Mouse (Mus musculus): ENCODE measurements around the gene Slc29a2. TPM values are rescaled to one million over a fixed set of nuclear protein-coding genes. Genes with fewer than 3 reads are reported as not detected.

The Slc29a2 gene
- polyA plus RNA-seq, 1 experiment from 2014 or later: 1.7 TPM

DNA sequence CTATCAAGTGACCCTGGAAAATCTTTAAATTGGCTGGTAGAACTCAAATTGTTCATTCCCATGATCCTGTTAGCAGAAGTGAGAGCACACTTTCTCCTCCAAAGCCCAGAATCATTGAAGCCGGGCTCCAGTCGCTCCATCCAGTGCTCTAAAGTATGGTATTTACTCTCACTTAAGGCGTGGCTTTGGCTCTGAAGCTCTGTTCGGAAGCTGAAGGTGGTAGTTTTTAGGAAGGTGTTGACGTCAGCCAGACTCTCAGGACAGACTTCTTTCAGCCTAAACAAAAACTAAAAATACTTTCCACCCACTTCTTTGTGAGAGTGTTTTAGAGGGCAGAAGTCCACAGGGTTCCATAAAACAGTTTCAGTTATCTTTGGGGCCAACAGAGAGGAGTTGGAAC, 49.9 kb downstream of the Slc29a2 start:
- Histone ChIP-seq H3K27ac (replicated peaks) (no peak overlapping the region), H3K4me3 (ENCODE audit: low read depth, low read length) (no peak overlapping the region), H3K27me3 (ENCODE audit: control insufficient read depth, insufficient read depth, low read length) (no peaks in the 10 kb centered on the region; the same call in 1 of the 2 replicates), H3K9ac (ENCODE audit: low read length) (no peak overlapping the region), H3K9me3 (ENCODE audit: control insufficient read depth, low read length) (no peaks in the 10 kb centered on the region), H3K4me1 (replicated peaks; ENCODE audit: control insufficient read depth, insufficient read depth) (peaks cover 3% of the 10 kb centered on the region; the same call in 1 of the 2 replicates), H3K36me3 (ENCODE audit: control insufficient read depth, insufficient read depth, low read length) (no peaks in the 10 kb centered on the region), H3K4me2 (replicated peaks; ENCODE audit: low read depth) (no peak overlapping the region)
- no peak for DNase-seq (ENCODE audit: low spot score)
- ATAC-seq (ENCODE audit: low FRiP score, low TSS enrichment): no peak
- TF ChIP-seq CTCF (IDR thresholded peaks at IDR 0.05; ENCODE audit: low read depth): no peak
- TF ChIP-seq EP300 (optimal IDR thresholded peaks at IDR 0.05): no peak
- 22% methylated on average over 5 of the region's 5 CpGs for WGBS

- H3K4me2 ChIP-seq (replicated peaks; ENCODE audit: low read depth): no peak overlapping the region
- WGBS: 90% methylated on average over 1 of the region's 1 CpGs
- H3K9ac ChIP-seq (ENCODE audit: low read length): no peak overlapping the region
- TF ChIP-seq CTCF (IDR thresholded peaks at IDR 0.05; ENCODE audit: low read depth): peak; percentile 46
- TF ChIP-seq EP300 (optimal IDR thresholded peaks at IDR 0.05): no peak
- ATAC-seq (ENCODE audit: low FRiP score, low TSS enrichment) (no peak), DNase-seq (ENCODE audit: low spot score) (no peak)
- H3K36me3 ChIP-seq (ENCODE audit: control insufficient read depth, insufficient read depth, low read length): no peaks in the 10 kb centered on the region
- no peaks in the 10 kb centered on the region for H3K9me3 ChIP-seq (ENCODE audit: control insufficient read depth, low read length)
- peaks cover 7% of the 10 kb centered on the region for H3K27me3 ChIP-seq (ENCODE audit: control insufficient read depth, insufficient read depth, low read length)
- H3K27ac ChIP-seq (replicated peaks): no peak overlapping the region
- H3K4me3 ChIP-seq (ENCODE audit: low read depth, low read length): no peak overlapping the region
- no peaks in the 10 kb centered on the region for H3K4me1 ChIP-seq (replicated peaks; ENCODE audit: control insufficient read depth, insufficient read depth)
Observed at GRCm38 (mm10) chr19:5079279-5079678, 55.6 kb downstream of the Slc29a2 start.

Other genes starting within 250 kb of the Slc29a2 start
- gene Rbm4, start 230.0 kb upstream of the Slc29a2 start, polyA plus RNA-seq (2015; fragmentation: Nextera tagmentation; extraction: Ambion mirVana): 22.2 and 23.3 TPM in 2 replicates
- 16.0 and 19.1 TPM in 2 replicates for gene Gm21992, start 212.2 kb upstream of the Slc29a2 start, polyA plus RNA-seq (2015; fragmentation: Nextera tagmentation; extraction: Ambion mirVana)
- gene Rbm14, start 212.2 kb upstream of the Slc29a2 start, polyA plus RNA-seq (2015; fragmentation: Nextera tagmentation; extraction: Ambion mirVana): 21.9 and 24.2 TPM in 2 replicates
- gene Ccs, start 184.5 kb upstream of the Slc29a2 start, polyA plus RNA-seq (2015; fragmentation: Nextera tagmentation; extraction: Ambion mirVana): 72.7 and 81.6 TPM in 2 replicates
- gene Ccdc87, start 184.5 kb upstream of the Slc29a2 start, polyA plus RNA-seq (2015; fragmentation: Nextera tagmentation; extraction: Ambion mirVana): 0.05 TPM in 1 of 2 replicates, not detected in the other
- gene Ctsf, start 168.7 kb upstream of the Slc29a2 start, polyA plus RNA-seq (2015; fragmentation: Nextera tagmentation; extraction: Ambion mirVana): 24.1 and 28.4 TPM in 2 replicates
- 1.3 and 2.3 TPM in 2 replicates for gene Actn3, start 146.0 kb upstream of the Slc29a2 start, polyA plus RNA-seq (2015; fragmentation: Nextera tagmentation; extraction: Ambion mirVana)
- gene Zdhhc24, start 145.2 kb upstream of the Slc29a2 start, polyA plus RNA-seq (2015; fragmentation: Nextera tagmentation; extraction: Ambion mirVana): 6.4 and 7.3 TPM in 2 replicates
- 0.85 and 0.95 TPM in 2 replicates for gene Bbs1, start 117.2 kb upstream of the Slc29a2 start, polyA plus RNA-seq (2015; fragmentation: Nextera tagmentation; extraction: Ambion mirVana)
- 91.0 and 94.4 TPM in 2 replicates for gene Dpp3, start 95.6 kb upstream of the Slc29a2 start, polyA plus RNA-seq (2015; fragmentation: Nextera tagmentation; extraction: Ambion mirVana)
- 0.85 and 1.2 TPM in 2 replicates for gene Peli3, start 80.7 kb upstream of the Slc29a2 start, polyA plus RNA-seq (2015; fragmentation: Nextera tagmentation; extraction: Ambion mirVana)
- gene Mrpl11, start 61.7 kb upstream of the Slc29a2 start, polyA plus RNA-seq (2015; fragmentation: Nextera tagmentation; extraction: Ambion mirVana): 67.9 and 78.0 TPM in 2 replicates
- 0.08 and 0.12 TPM in 2 replicates for gene Npas4, start 33.5 kb upstream of the Slc29a2 start, polyA plus RNA-seq (2015; fragmentation: Nextera tagmentation; extraction: Ambion mirVana)
- 22.3 and 23.6 TPM in 2 replicates for gene B4gat1, start 15.0 kb downstream of the Slc29a2 start, polyA plus RNA-seq (2015; fragmentation: Nextera tagmentation; extraction: Ambion mirVana)
- gene AC124502.3, start 15.0 kb downstream of the Slc29a2 start, polyA plus RNA-seq (2015; fragmentation: Nextera tagmentation; extraction: Ambion mirVana): 0.24 and 1.1 TPM in 2 replicates
- 42.3 and 45.6 TPM in 2 replicates for gene Brms1, start 17.5 kb downstream of the Slc29a2 start, polyA plus RNA-seq (2015; fragmentation: Nextera tagmentation; extraction: Ambion mirVana)
- gene Rin1, start 26.6 kb downstream of the Slc29a2 start, polyA plus RNA-seq (2015; fragmentation: Nextera tagmentation; extraction: Ambion mirVana): 2.6 TPM in 2 replicates
- gene Cd248, start 44.2 kb downstream of the Slc29a2 start, polyA plus RNA-seq (2015; fragmentation: Nextera tagmentation; extraction: Ambion mirVana): 31.6 and 39.5 TPM in 2 replicates
- 10.4 and 11.4 TPM in 2 replicates for gene Tmem151a, start 61.7 kb downstream of the Slc29a2 start, polyA plus RNA-seq (2015; fragmentation: Nextera tagmentation; extraction: Ambion mirVana)
- 128 and 131 TPM in 2 replicates for gene Yif1a, start 64.7 kb downstream of the Slc29a2 start, polyA plus RNA-seq (2015; fragmentation: Nextera tagmentation; extraction: Ambion mirVana)
- 5.6 and 7.1 TPM in 2 replicates for gene Cnih2, start 74.7 kb downstream of the Slc29a2 start, polyA plus RNA-seq (2015; fragmentation: Nextera tagmentation; extraction: Ambion mirVana)
- 183 and 194 TPM in 2 replicates for gene Rab1b, start 83.2 kb downstream of the Slc29a2 start, polyA plus RNA-seq (2015; fragmentation: Nextera tagmentation; extraction: Ambion mirVana)
- gene Klc2, start 94.7 kb downstream of the Slc29a2 start, polyA plus RNA-seq (2015; fragmentation: Nextera tagmentation; extraction: Ambion mirVana): 8.7 and 8.8 TPM in 2 replicates
- 4.6 and 6.7 TPM in 2 replicates for gene Pacs1, start 249.3 kb downstream of the Slc29a2 start, polyA plus RNA-seq (2015; fragmentation: Nextera tagmentation; extraction: Ambion mirVana)